Mouse (Mus musculus) ES-CJ7 (cell line): ENCODE data around the gene Zscan20.

Experiments
- DNase-seq: peaks from one replicate; pipeline ENCODE4 v3.0.0; 2011; ENCODE audit warnings: low read depth, low spot score

The Zscan20 gene

DNA sequence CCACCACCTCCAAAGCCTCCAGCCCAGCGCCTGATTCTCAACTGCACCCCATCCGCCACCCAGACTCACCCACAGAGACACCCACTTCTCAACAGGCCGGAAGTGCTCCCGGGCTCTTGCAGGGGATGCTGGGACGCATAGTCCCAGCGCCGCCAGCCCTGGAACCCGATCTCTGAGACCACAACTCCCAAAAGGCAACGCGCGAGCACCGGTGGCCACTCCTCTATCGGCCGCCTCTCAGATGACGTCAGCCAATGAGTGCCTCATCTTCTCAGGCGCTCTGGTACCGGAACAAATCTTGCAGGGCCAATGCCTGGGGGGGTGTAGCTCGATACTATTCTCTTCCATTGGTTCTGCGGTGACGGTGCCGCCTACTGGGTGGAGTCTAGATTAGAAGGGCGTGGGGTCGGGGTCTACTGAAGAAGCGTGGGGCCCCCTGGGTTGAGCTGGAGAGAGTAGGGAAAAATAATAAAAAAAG is at the start of gene Zscan20:
Zscan20 (minus strand) TSS at position 174 of the 478 bp plus-strand sequence.
- DNase-seq: peak; percentile 99

GRCm38 (mm10) chr4:128655446-128655845 is 45.5 kb upstream of the Zscan20 start:
- DNase-seq: no peak

- peak; percentile 96 for DNase-seq
Measured at GRCm38 (mm10) chr4:128654505-128655381, 44.8 kb upstream of the Zscan20 start, which contains the start of gene Phc2. TSS of gene Phc2 (plus strand) at chr4:128654702.

DNA sequence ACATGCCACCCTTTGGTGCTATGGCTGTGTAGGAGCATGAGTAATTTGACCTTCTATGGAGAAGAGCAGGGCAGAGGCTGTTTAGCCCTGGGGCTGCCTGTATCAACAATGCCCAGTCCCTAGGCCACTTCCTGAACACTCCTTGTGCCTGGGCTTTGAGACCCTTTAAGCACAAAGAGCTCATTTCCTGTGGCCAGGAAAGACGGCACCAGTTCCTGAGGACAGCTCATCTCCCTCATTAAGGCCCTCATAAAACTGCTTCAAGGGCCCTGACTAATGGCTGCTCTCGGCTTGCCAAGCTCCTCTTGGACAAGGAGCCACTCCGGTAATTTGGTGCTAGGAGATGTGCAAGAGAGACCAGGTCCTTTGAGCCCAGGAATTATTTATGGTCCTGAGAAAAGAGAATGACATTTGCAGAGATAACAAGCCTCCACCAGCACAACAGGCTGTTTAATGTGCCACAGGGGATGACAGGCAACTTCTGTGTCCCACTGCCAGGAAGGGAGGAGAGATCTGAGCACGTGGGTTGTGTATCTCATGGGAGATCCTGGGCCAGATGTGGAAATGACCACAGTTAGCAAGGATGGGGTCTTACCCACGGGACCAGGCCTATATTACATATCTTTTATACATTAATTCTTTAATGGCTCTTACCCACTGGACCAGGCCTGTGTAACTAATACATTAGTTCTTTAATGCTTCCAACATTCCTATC is 42.8 kb upstream of the Zscan20 start:
- DNase-seq: no peak

DNA sequence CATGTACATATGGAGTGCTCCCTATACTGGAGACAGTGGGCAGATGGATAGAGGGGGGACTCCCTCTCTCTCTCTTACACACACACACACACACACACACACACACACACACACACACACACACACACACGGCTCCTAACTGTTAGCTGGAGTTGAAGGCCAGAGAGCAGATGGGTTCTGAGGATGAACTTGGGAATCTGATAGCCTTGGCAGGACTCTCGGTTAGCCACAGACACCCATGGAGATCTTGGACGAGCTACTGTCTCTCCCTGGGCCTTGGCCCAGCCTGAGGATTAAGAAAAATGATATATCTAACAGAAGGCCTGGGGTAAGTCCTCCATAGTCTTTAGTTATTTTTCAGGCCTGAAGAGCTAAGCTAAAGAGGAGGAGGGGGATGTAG is 41.6 kb upstream of the Zscan20 start:
- no peak for DNase-seq

GRCm38 (mm10) chr4:128648567-128649255 is 38.8 kb upstream of the Zscan20 start:
- no peak for DNase-seq

GRCm38 (mm10) chr4:128646762-128647161 is 36.9 kb upstream of the Zscan20 start:
- DNase-seq: no peak

- no peak for DNase-seq
Measured at GRCm38 (mm10) chr4:128645896-128646295, 36.0 kb upstream of the Zscan20 start.

DNA sequence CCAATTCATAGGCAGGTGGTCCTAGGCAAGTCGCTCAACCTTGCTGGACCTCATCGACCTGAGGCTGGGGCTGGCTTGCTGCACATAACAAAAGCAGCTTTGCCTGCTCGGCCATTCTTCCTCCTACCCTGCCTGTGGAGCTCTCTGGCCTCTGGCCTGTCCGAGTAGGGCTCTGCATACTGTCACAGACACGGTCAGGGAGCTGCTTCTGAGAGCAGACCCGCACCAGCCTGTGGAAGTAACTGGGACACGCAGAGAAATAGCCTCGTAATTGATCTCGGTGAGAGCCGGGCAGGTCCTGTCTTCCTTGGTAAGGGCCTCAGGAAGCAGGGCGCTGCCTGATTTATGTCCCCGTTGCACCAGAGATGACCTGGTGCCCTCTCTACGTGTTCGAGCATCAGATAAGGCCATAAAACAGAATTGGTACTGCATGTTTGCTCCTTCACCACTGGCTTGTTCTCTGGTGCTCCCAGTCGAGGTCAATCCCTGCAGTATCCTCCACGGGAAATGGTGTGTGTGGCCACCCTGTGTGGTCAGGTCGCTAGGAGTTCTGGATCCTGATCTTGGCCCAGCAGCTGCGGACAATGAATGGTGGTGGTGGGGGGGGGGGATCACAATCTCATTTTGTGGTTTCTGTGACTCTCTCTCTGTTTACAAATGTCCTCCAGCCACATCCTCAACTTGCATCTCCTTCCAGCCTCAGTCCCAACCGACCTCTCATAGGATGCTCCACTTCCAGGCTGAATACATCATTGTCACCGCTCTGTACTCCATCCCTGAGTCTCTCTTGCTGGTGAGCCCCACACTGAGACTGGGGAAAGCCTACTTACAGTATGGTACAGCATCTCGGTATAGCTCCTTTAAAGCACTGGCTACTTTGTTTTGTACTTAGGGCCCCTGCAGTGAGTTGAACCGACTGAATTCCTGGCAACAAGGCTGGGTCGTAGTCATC is 32.1 kb upstream of the Zscan20 start:
- no peak for DNase-seq

- DNase-seq: no peak
Measured at GRCm38 (mm10) chr4:128638265-128638923, 28.5 kb upstream of the Zscan20 start.

GRCm38 (mm10) chr4:128637250-128637649 is 27.4 kb upstream of the Zscan20 start:
- no peak for DNase-seq

DNA sequence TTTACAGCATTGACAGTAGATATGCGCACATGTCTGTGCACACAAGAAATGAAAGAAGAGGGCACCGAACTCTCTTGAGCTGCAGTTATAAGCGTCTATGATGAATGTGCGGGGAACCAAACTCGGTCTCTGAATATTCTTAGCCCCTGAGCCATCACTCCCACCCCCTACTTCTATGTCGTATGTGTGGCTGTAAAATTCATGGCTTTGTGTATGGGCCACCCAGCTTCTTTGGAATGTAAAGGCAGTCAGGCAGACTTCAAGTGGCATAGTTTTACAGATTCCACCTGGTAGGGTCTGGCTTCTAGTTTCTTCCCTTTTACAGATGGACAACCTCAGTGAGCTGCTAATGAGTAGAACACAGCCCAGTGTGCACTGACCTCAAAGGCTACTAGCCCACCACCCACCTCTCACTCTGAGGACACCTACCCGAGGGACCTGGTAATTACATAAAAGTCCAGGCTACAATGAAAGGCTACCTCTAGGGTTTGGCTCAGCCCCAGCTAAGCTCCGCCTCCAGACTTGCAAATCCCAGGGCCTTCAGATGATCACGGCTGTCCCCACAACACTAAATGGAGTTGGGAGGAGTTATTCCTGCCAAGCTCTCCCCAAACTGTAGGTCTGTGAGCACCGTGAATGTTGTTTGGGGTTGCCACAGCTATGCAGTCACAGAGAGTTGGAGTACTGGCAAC is 26.1 kb upstream of the Zscan20 start:
- peak; percentile 63 for DNase-seq

DNA sequence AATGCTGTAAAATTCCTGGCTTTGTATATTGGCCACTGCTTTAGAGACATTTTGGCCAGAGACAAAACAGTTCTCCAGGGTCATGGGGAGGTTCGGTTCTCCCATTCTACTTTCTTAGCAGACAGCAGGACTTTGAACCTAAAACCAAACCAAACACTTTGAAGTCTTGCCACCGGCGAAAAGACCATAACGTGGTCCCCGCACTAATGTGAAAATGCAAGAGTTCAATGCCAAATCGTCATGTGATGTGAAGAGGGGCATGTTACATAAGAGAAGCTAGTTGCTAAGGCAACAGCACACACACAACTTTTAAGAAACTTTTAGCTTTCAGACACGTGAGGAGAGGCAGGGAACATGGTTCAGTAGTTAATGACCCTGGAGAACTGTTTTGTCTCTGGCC is 25.6 kb upstream of the Zscan20 start:
- DNase-seq: no peak

- no peak for DNase-seq
Measured at GRCm38 (mm10) chr4:128621109-128621508, 11.2 kb upstream of the Zscan20 start.

DNA sequence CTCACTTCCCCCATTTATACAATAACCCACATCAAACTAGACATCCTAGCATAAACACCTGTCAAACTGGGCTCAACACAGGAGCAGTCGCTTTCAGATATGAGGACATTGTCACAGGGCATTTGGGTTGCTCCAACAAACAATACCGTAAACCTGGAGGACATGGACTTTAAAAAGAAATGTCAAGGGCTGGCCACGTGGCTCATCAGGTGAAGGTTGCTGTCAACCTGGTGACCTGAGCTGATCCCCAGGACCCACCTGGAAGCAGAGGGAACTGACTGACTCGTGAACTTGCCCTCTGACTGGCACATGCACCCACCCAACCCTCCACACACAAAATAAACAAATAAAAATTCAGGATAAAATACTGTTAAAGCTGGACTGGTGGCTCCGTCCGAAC is 10.7 kb upstream of the Zscan20 start:
- DNase-seq: no peak

DNA sequence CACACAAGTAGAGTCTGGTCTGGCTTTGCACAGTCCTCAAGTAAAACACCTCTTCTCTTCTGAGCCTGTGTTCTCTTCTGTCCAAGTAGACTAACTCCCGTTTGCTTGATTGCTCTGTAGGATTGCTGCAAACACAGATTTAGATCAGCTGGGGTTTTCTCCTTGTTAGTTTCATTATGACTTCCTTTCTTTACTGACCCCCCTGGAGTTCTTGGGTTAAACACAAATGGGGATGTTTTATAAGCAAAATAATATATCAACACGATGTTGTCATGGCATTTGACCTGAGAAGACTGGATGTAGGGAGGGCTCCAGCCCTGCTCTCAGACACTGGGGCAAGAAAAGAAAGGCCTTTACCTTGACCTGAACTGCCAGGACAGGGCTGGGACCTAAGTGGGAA is 9.1 kb upstream of the Zscan20 start:
- no peak for DNase-seq

DNA sequence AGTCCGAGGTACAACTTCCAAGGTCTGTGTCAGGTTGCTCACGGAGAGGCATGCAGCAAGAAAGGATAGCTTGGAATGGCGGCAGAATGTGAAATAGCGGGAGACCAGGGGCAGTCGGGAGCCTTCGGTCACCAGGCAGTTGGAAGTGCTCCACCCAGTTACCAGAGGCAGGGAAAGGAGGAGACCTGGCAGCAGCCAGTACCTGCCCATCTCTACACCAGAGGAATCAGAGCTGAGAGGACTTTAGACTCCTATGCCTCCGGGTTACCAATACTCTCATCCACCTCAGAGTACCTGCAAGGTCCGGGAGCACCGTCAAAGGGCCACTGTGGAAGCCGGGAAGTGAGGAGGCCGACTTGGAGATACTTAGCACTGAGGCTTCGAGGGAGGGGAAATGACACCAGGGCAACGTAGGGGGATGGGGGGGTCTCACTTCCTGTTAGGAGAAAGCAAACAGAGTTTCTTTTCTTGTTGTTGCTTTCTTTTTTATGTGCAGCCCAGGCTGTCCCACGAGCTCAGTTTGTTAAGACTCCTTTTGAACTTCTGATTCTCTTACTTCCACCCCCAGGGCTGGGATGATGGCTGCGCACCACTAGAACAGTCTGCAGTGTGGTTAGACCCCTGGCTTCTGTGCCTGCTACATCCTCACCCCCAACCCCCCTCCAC is 8.5 kb upstream of the Zscan20 start, which contains the start of gene Tlr12:
Tlr12 (minus strand) TSS at position 374 of the 666 bp plus-strand sequence.
- no peak for DNase-seq

- DNase-seq: no peak
Measured at GRCm38 (mm10) chr4:128617363-128618120, 7.6 kb upstream of the Zscan20 start.
